In genomic region chr11:77499354-77499753, GRCm38 (mm10) we compare ENCODE assay signal across 21 mouse cellular contexts. TPM values are rescaled to one million over a fixed set of nuclear protein-coding genes. Genes with fewer than 3 reads are reported as not detected.
DNase-seq lines count a peak whose midpoint lies in the region; TF ChIP-seq lines count a peak whose summit lies in the region.
"Had no signal": no experiment of that assay in that cellular context is flagged by ENCODE, and none has a peak within 500 bp of the region (broad histone marks: within the 10 kb centered on the region; RNA-seq: fewer than 3 reads in every experiment).

No protein-coding gene starts in this region.

- peaks cover 18% of the 10 kb centered on the region for H3K36me3 ChIP-seq in thymus, adult 2 months (ENCODE audit: control insufficient read depth, insufficient read depth, low read length)

- peak overlapping the region; percentile 82 for H3K27ac ChIP-seq in layer of hippocampus, adult 2 months
- H3K27ac ChIP-seq in thymus, adult 2 months (ENCODE audit: control insufficient read depth, insufficient read depth, low read length), result no peak overlapping the region
- H3K27ac ChIP-seq: embryonic facial prominence, embryonic 15.5 days; forebrain, embryonic 12.5 days; macrophage had no signal

- no peak overlapping the region for H3K4me3 ChIP-seq in layer of hippocampus, adult 2 months
- H3K4me3 ChIP-seq in thymus, adult 2 months (ENCODE audit: control insufficient read depth, insufficient read depth, low read length), result no peak overlapping the region
- H3K4me3 ChIP-seq: embryonic facial prominence, embryonic 15.5 days; forebrain, embryonic 12.5 days; heart, embryonic 12.5 days; midbrain, embryonic 13.5 days had no signal

- peak; percentile 11 to 14 for DNase-seq in frontal cortex, postnatal 10 days (ENCODE audit: low spot score in 2 of 2)
- no peak for DNase-seq in frontal cortex, postnatal 36 days (ENCODE audit: low spot score in 2 of 2)
- no peak for DNase-seq in layer of hippocampus, adult 2 months (ENCODE audit: low spot score in 2 of 2)
- DNase-seq in layer of hippocampus, adult 9-11 months, result no peak
- DNase-seq in cerebellum, adult 11 months, result peak; percentile 81
- peak; percentile 87 to 90 for DNase-seq in cerebellum, postnatal 25 days
- no peak for DNase-seq in thymus, adult 2 months
- DNase-seq in kidney, postnatal 36 days, result no peak
- DNase-seq: gastrocnemius, postnatal 10 days; heart, postnatal 4 days; kidney, adult 18-20 months; lung, embryonic 14.5 days had no signal

- TF ChIP-seq CTCF in layer of hippocampus, adult 2 months (conservative IDR thresholded peaks at IDR 0.05), result no peak
- TF ChIP-seq CTCF in thymus, adult 2 months (IDR thresholded peaks at IDR 0.05; ENCODE audit: borderline replicate concordance, control insufficient read depth, extremely low read depth, insufficient read depth, low read length, poor library complexity), result no peak

- no peak for TF ChIP-seq POLR2A in thymus, adult 2 months (IDR thresholded peaks at IDR 0.05; ENCODE audit: control insufficient read depth, extremely low read depth, insufficient read depth, low read length, poor library complexity)

- WGBS in thymus, adult 2 months, result 99% methylated on average over 7 of the region's 7 CpGs

- H3K4me1 ChIP-seq in thymus, adult 2 months (replicated peaks; ENCODE audit: control insufficient read depth, insufficient read depth, low read length), result peaks cover 4% of the 10 kb centered on the region

- no peaks in the 10 kb centered on the region for H3K27me3 ChIP-seq in thymus, adult 2 months (ENCODE audit: control insufficient read depth, insufficient read depth, low read length)
- H3K27me3 ChIP-seq: embryonic facial prominence, embryonic 15.5 days; forebrain, embryonic 12.5 days; heart, embryonic 12.5 days; midbrain, embryonic 13.5 days had no signal

RNA-seq across cellular contexts. Expression of gene Git1, which starts 6.0 kb away (rescaled TPM):
- total RNA-seq in layer of hippocampus, adult 2 months (2021), result 100 to 1,000 TPM; 295 to 316 TPM
- 99.0 and 100 TPM in 2 replicates for polyA plus RNA-seq in thymus, adult 2 months (2012; rRNA removed)

RNA-seq across cellular contexts. Expression of gene Ankrd13b, which starts 9.9 kb away (rescaled TPM):
- total RNA-seq in layer of hippocampus, adult 2 months (2021), result 10 to 100 TPM; 80.1 to 81.7 TPM
- polyA plus RNA-seq in thymus, adult 2 months (2012; rRNA removed), result 47.4 and 52.7 TPM in 2 replicates

RNA-seq across cellular contexts. Expression of gene Abhd15, which starts 15.6 kb away (rescaled TPM):
- 1 to 10 TPM; 1.4 to 1.7 TPM for total RNA-seq in layer of hippocampus, adult 2 months (2021)
- polyA plus RNA-seq in thymus, adult 2 months (2012; rRNA removed), result 14.2 and 18.9 TPM in 2 replicates

RNA-seq across cellular contexts. Expression of gene Trp53i13, which starts 16.4 kb away (rescaled TPM):
- 1 to 10 TPM; 5.7 to 7.4 TPM for total RNA-seq in layer of hippocampus, adult 2 months (2021)
- 72.7 and 74.2 TPM in 2 replicates for polyA plus RNA-seq in thymus, adult 2 months (2012; rRNA removed)

RNA-seq across cellular contexts. Expression of gene Gm10392, which starts 19.6 kb away (rescaled TPM):
- total RNA-seq in layer of hippocampus, adult 2 months (2021), result not detected
- polyA plus RNA-seq in thymus, adult 2 months (2012; rRNA removed), result 3.2 and 3.6 TPM in 2 replicates
- total RNA-seq: adrenal gland, adult 18-20 months; gastrocnemius, postnatal 10 days; heart, postnatal 4 days had no signal
- polyA plus RNA-seq: cortical plate, adult 2 months; forebrain, embryonic 12.5 days; heart, embryonic 12.5 days; large intestine, adult 2 months; liver, embryonic 11.5 days; macrophage had no signal

Comparison
In these comparisons a context has a peak if more than half of its experiments do, and no peak if none do; other contexts are left out.
1. DNase-seq: peak in frontal cortex, postnatal 10 days (2 of 2), cerebellum, adult 11 months (single experiment) and cerebellum, postnatal 25 days (2 of 2); none in frontal cortex, postnatal 36 days (0 of 2), layer of hippocampus, adult 2 months (0 of 2), layer of hippocampus, adult 9-11 months (single experiment), thymus, adult 2 months (single experiment) and kidney, postnatal 36 days (0 of 2).